Mouse (Mus musculus) G1E (cell line): ENCODE data around the gene Lrmda.

ENCODE experiments used
- CTCF ChIP-seq: IDR thresholded peaks from 2 replicates; pipeline ENCODE4 v1.5.1; 2012; ENCODE audit warnings: low read depth, low read length, inconsistent platforms, mixed read lengths
- GATA1 ChIP-seq: IDR thresholded peaks from 2 replicates; pipeline ENCODE4 v1.6.1; 2012; ENCODE audit warnings: borderline replicate concordance, low read length, inconsistent platforms, mixed read lengths
- GATA2 ChIP-seq: IDR thresholded peaks from 2 replicates; pipeline ENCODE4 v1.6.1; 2012; ENCODE audit warnings: low read depth, low read length, inconsistent platforms, borderline replicate concordance
- POLR2AphosphoS5 ChIP-seq: IDR thresholded peaks from 2 replicates; pipeline ENCODE4 v1.6.1; 2012; ENCODE audit warnings: low read depth, low read length, inconsistent platforms; ENCODE audit not compliant: insufficient replicate concordance

DNA sequence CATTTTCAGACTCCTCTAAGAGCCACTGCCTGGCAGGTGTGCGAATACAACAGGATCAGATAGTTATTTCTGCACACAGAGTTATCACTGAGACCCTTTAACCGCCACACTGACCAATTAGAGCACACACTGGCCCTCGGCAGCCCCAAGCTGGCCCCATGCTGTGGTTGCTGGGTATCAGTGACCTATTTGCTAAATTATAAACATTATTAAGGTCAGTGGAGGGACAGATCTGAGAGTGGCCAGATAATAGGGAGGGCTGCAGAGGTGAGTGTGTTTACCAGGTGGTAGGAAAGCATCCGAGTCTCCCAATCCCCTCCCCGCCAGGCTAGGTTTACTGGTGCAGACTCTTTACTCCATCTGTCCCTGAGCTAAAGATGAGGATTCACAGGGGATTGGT lies 553.0 kb downstream of the Lrmda start:
- TF ChIP-seq CTCF (no peak), POLR2AphosphoS5 (no peak), GATA1 (no peak), GATA2 (no peak)
